Mouse (Mus musculus) limb, embryonic 15.5 days (tissue): ENCODE results near the gene Defb28. TPM values are rescaled to one million over a fixed set of nuclear protein-coding genes. Genes with fewer than 3 reads are reported as not detected.

ENCODE experiments used
- ATAC-seq: fragments of 200-750 bp; cut with Nextera tagmentation; 2 replicates; pipeline ENCODE4 v1.8.0; 2017; ENCODE audit warnings: low read depth, moderate TSS enrichment; ENCODE audit not compliant: insufficient number of reproducible peaks, low FRiP score, low TSS enrichment
- H3K27ac ChIP-seq: fragments of 300-500 bp; sonication (generic); 2 replicates; pipeline ENCODE4 v1.5.1; 2015; ENCODE audit warnings: moderate library complexity, mild to moderate bottlenecking, inconsistent platforms
- H3K27me3 ChIP-seq: fragments of 300-500 bp; sonication (generic); 2 replicates; pipeline ENCODE4 v1.6.1; 2015; ENCODE audit warnings: inconsistent platforms
- H3K36me3 ChIP-seq: fragments of 300-500 bp; sonication (generic); 2 replicates; pipeline ENCODE4 v1.6.1; 2015; ENCODE audit warnings: inconsistent platforms
- H3K4me1 ChIP-seq: fragments of 300-500 bp; sonication (generic); 2 replicates; pipeline ENCODE4 v1.6.1; 2015; ENCODE audit warnings: inconsistent platforms
- H3K4me2 ChIP-seq: fragments of 300-500 bp; sonication (generic); 2 replicates; pipeline ENCODE4 v1.6.1; 2015; ENCODE audit warnings: mild to moderate bottlenecking, inconsistent platforms
- H3K4me3 ChIP-seq: fragments of 300-500 bp; sonication (generic); 2 replicates; pipeline ENCODE4 v1.5.1; 2015; ENCODE audit warnings: mild to moderate bottlenecking, inconsistent platforms
- H3K9ac ChIP-seq: fragments of 300-500 bp; sonication (generic); 2 replicates; pipeline ENCODE4 v1.6.1; 2015; ENCODE audit warnings: inconsistent platforms
- H3K9me3 ChIP-seq: fragments of 300-500 bp; sonication (generic); 2 replicates; pipeline ENCODE4 v1.6.1; 2016; ENCODE audit warnings: inconsistent platforms
- WGBS: fragments of 180-500 bp; shearing (Covaris S2); methylation state at CpG from one replicate; pipeline ENCODE4 v1.1.7; 2015; 5-methylcytosine and 5-hydroxymethylcytosine counted together
- polyA plus RNA-seq: library from polyadenylated mRNA; unstranded; fragments of >200 nt; fragmentation: Nextera tagmentation; extraction: Ambion mirVana; gene quantifications from 2 replicates; pipeline ENCODE4 v1.2.1, GENCODE M21; 2015

Defb28 gene
- polyA plus RNA-seq, 1 experiment from 2014 or later = not detected

DNA sequence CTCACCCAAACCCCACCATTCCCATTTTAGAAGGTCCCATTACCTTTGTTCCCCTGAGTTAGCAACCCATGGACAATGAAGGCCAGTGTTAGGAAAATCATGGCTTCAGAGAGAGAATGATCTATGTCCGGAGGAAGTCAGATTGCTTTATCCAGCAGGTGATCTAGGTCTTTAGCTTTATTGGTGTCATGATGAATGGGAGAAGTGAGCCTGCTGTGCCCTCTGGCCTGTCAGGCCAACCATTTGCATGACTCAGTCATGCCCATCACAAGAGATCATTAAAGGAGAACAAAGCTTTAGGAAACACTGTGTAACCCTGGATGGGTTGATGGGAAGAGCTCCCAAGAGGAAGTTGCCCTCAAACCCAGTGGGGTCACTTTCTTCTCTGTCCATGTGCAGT, 6.5 kb upstream of the Defb28 start, which contains the start of gene Defb26:
TSS of gene Defb26 (minus strand) at position 101 of the 400 bp plus-strand sequence.
- Histone ChIP-seq H3K9ac (no peak within 1 kb of the TSS), H3K4me1 (peaks cover 4% of the 10 kb centered on the region; the same call in 1 of the 2 replicates), H3K4me3 (no peak within 1 kb of the TSS), H3K27ac (no peak within 1 kb of the TSS), H3K36me3 (no peaks in the 10 kb centered on the region), H3K4me2 (no peak within 1 kb of the TSS), H3K27me3 (no peaks in the 10 kb centered on the region), H3K9me3 (no peaks in the 10 kb centered on the region)
- WGBS = 84% methylated on average over 1 of the region's 1 CpGs
- no peak for ATAC-seq

DNA sequence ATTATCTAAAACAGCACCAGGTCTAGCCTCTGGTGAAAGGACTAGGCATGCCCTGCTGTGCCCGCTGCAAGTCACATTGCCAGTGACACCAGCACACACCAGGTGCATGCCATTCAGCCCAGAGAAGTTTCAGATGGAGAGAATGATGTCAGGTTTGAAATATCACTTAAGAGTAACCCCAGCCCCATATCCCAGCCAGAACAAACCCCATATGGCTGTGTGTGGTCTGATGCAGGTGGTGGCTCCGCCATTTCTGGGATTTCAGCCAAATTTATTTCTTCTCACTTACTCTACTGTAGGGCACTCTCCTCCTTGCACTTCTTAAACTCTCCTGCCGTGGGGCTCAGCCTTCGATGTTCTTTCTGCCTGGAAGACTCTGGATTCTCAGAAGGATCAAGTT, 2.0 kb upstream of the Defb28 start:
- H3K36me3 ChIP-seq = no peaks in the 10 kb centered on the region
- H3K9me3 ChIP-seq = no peaks in the 10 kb centered on the region
- no peak overlapping the region for H3K4me3 ChIP-seq
- 37% methylated on average over 4 of the region's 4 CpGs for WGBS
- no peak overlapping the region for H3K4me2 ChIP-seq
- peaks cover 4% of the 10 kb centered on the region; the same call in 1 of the 2 replicates for H3K4me1 ChIP-seq
- H3K27ac ChIP-seq = no peak overlapping the region
- H3K9ac ChIP-seq = no peak overlapping the region
- no peak for ATAC-seq
- H3K27me3 ChIP-seq = no peaks in the 10 kb centered on the region

DNA sequence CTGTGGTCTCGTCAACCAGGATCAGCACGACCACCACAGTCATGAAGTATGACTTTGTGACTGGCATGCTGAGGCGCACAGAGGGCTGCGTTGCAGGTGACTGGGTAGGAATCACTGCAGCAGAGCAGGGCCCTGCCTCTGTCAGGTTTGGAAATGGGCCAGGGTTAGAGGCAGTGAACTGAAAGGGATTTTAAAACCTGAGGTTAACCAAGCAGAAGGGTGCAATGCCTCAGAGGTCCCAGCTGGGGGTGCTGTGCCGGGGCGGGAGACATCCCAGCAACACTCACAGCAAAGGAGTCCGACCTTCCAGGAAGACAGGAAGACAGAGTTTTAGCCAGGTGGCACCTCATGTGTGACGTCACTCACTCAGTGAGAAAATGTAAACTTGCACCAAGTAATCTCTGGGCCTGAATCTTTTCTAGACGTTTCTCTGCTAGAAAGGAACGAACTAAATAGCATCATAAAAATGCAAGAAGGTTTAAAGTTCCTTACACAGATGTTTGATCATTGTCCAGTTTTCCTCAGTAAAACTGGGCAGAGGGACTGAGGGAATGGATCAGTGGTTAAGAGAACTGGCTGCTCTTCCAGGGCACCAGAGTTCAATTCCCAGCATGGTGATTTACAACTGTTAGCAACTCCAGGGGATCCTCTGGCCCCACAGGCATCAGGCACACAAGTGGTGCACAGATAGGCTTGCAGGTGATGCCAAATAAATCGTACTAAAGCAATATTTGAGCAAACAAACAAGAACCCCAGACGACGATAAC, 22.1 kb downstream of the Defb28 start, which contains the start of gene Defb29:
TSS of gene Defb29 (minus strand) at position 155 of the 767 bp plus-strand sequence.
- no peak for ATAC-seq
- 42% methylated on average over 13 of the region's 13 CpGs for WGBS
- Histone ChIP-seq H3K27me3 (no peaks in the 10 kb centered on the region), H3K27ac (no peak within 1 kb of the TSS), H3K9ac (no peak within 1 kb of the TSS), H3K4me1 (peaks cover 6% of the 10 kb centered on the region; the same call in 1 of the 2 replicates), H3K36me3 (no peaks in the 10 kb centered on the region), H3K9me3 (no peaks in the 10 kb centered on the region), H3K4me3 (no peak within 1 kb of the TSS), H3K4me2 (no peak within 1 kb of the TSS)

DNA sequence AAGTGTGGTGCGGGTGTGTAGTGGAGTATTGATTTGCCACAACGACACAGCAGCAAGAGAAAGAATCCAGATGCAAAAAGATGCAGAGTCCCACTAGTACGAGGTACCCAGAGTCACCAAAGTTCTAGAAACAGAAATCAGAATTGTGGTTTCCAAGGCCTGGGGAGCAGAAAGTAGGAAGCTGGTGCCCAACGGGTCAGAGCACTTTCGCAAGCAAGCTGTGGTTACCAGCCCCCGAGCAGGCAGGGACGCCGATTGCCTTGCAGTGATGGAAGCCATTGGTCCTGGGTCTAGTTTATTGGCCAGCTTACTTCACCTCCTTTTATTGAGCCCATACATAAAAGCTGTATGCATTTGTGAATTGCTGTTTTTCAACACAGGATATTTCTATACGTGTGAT, 23.9 kb downstream of the Defb28 start:
- Histone ChIP-seq H3K27ac (no peak overlapping the region), H3K9ac (no peak overlapping the region), H3K36me3 (no peaks in the 10 kb centered on the region), H3K4me2 (no peak overlapping the region), H3K4me1 (peaks cover 6% of the 10 kb centered on the region; the same call in 1 of the 2 replicates), H3K9me3 (no peaks in the 10 kb centered on the region), H3K4me3 (no peak overlapping the region), H3K27me3 (no peaks in the 10 kb centered on the region)
- no peak for ATAC-seq
- 71% methylated on average over 9 of the region's 9 CpGs for WGBS

DNA sequence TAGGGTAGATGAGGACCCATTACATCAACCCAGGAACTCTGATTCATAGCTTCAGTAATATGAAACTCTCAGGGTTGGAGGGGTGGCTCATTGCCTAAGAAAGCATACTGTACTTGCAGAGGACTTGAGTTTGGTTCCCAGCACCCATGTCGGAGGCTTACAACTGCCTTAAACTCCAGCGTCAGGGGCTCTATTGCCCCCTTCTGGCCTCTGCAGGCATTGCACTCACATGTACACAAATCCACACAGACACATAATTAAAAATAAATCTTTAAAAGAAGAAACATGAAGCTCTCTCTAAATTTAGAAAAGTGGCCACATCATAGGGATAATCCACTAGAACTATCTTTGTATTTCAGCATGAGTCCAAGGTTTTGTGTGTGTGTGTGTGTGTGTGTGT, 24.8 kb downstream of the Defb28 start:
- WGBS = 77% methylated on average over 2 of the region's 2 CpGs
- no peaks in the 10 kb centered on the region for H3K9me3 ChIP-seq
- H3K4me2 ChIP-seq = no peak overlapping the region
- H3K27ac ChIP-seq = no peak overlapping the region
- no peaks in the 10 kb centered on the region for H3K27me3 ChIP-seq
- no peak overlapping the region for H3K9ac ChIP-seq
- no peak overlapping the region for H3K4me3 ChIP-seq
- H3K4me1 ChIP-seq = peaks cover 6% of the 10 kb centered on the region; the same call in 1 of the 2 replicates
- no peak for ATAC-seq
- H3K36me3 ChIP-seq = no peaks in the 10 kb centered on the region

DNA sequence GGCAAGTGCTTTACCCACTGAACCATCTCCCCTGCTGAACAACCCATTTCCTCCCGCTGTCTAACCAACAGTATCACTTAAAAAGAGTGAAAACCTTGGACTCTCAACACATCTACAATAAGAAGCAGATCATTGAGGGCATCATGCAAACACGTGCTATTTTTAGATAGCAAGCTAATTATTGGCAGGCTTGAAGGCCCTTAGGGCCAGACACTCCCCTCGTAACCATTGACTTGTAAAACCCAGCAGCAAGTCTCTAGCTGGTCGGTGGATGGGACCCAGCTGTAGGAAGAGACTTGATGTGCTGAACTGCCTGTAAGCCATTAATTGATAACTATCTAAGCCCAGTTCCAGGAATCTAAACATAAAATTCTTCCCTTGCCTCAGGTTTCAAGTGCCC, 25.4 kb downstream of the Defb28 start:
- Histone ChIP-seq H3K4me1 (peaks cover 6% of the 10 kb centered on the region; the same call in 1 of the 2 replicates), H3K9ac (no peak overlapping the region), H3K4me3 (no peak overlapping the region), H3K36me3 (no peaks in the 10 kb centered on the region), H3K27ac (no peak overlapping the region), H3K27me3 (no peaks in the 10 kb centered on the region), H3K4me2 (no peak overlapping the region), H3K9me3 (no peaks in the 10 kb centered on the region)
- 43% methylated on average over 4 of the region's 4 CpGs for WGBS
- no peak for ATAC-seq

DNA sequence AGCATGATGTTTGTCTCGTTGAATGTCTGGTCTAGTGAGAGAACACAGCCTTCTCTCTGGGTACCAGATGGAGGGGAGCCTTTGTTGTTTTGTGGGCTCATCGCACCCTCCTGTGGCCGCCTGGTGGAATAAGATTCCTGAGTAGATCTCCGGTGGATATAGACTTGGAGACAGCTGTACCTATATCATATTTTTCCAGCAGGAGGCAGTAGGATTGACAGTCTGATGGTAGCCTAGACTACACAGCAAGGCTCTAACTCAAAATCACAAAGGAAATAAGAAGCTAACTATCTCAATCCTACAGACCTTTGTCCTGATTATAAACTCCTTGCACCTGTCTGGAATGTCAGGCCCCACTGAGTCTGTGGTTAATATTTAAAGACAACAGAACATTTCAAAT, 26.6 kb downstream of the Defb28 start:
- ATAC-seq = no peak
- WGBS = 14% methylated on average over 4 of the region's 4 CpGs

DNA sequence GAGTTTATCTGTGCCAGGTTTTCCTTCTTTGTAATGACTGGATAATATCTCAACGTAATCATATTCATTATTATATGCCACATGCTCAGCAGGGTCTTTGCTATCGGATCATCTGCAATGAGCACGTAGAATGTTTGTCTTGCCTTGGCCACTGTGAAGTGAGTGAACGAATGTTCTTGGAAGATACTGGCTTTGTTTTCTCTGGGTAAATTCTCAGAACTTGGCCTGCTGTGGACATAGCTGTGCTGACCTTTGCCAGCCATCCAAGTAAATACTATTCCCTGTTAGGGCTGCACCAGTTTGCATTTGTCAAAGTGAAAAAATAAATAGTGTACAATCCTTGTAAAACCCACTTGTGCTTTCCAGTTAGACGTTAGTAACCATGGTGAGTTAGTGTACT, 30.1 kb downstream of the Defb28 start:
- no peak for ATAC-seq
- H3K27me3 ChIP-seq = 0 out of 2 replicates have a peak, but pooled peaks cover 3% of the 10 kb centered on the region
- no peaks in the 10 kb centered on the region for H3K36me3 ChIP-seq
- 81% methylated on average over 5 of the region's 5 CpGs for whole genome bisulfite sequencing
- no peak overlapping the region for H3K4me2 ChIP-seq
- no peaks in the 10 kb centered on the region for H3K4me1 ChIP-seq
- H3K27ac ChIP-seq = no peak overlapping the region
- H3K9me3 ChIP-seq = no peaks in the 10 kb centered on the region
- no peak overlapping the region for H3K4me3 ChIP-seq
- no peak overlapping the region for H3K9ac ChIP-seq

More for the DNA sequence above, 26.6 kb downstream of the Defb28 start:
- no peaks in the 10 kb centered on the region for H3K36me3 ChIP-seq
- no peaks in the 10 kb centered on the region for H3K9me3 ChIP-seq
- no peaks in the 10 kb centered on the region for H3K27me3 ChIP-seq
- H3K4me2 ChIP-seq = no peak overlapping the region
- no peak overlapping the region for H3K9ac ChIP-seq
- H3K4me3 ChIP-seq = no peak overlapping the region
- 0 out of 2 replicates have a peak, but pooled peaks cover 3% of the 10 kb centered on the region for H3K4me1 ChIP-seq
- no peak overlapping the region for H3K27ac ChIP-seq

DNA sequence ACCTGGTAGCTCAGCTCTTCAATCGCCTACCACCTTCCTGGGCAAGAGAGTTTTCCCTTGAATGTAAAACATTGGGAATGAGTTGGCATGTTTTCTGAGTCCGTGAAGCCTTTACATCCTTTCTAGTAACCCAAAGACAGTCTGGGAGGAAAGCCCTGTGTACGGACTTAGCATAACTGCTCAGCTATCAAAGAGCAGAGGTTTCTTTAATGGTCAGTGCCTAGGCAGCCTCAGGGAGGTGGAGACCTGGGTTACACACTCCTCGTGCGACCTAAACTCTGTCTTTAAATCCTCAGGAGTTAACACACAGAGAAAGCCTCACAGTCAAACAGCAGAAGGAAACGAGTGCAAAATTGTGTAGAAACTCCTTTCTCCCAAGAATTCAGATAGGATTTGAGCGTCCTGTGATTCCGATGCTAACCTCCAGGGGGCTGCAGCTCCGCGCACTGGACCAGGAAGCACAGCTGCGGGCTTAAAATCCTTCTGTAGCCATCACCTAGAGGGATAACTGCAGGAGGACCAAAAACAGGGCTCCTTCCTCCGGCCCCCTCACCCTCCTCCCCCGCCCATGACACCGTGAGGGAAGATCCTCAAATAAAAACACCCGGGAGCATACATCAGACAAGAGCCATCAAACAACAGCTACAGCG, 35.8 kb downstream of the Defb28 start:
- H3K9ac ChIP-seq = no peak overlapping the region
- H3K27ac ChIP-seq = no peak overlapping the region
- H3K9me3 ChIP-seq = no peaks in the 10 kb centered on the region
- H3K27me3 ChIP-seq = 0 out of 2 replicates have a peak, but pooled peaks cover 3% of the 10 kb centered on the region
- WGBS = 12% methylated on average over 16 of the region's 16 CpGs
- ATAC-seq = no peak
- no peak overlapping the region for H3K4me2 ChIP-seq
- no peaks in the 10 kb centered on the region for H3K4me1 ChIP-seq
- no peak overlapping the region for H3K4me3 ChIP-seq
- no peaks in the 10 kb centered on the region for H3K36me3 ChIP-seq

DNA sequence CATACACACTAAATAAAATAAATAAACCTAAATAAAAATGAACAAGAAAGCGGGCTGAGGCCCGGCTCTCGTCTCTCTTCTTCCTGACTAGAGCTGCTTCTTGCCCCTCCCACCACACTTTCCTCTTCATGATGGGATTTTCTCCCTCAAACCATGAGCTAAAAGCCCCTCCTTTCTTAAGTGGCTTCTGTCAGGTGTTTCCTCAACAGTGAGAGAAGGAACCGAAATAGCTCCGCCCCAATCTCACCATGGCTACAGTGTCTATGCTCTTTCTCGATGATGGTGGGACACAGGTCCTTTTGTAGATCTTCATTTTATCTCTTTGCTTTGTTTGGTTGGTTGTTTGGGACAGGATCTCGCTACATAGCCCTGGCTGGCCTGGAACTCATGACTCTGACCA, 38.6 kb downstream of the Defb28 start:
- 87% methylated on average over 7 of the region's 7 CpGs for WGBS
- no peak overlapping the region for H3K27ac ChIP-seq
- H3K9ac ChIP-seq = no peak overlapping the region
- no peak overlapping the region for H3K4me3 ChIP-seq
- H3K27me3 ChIP-seq = no peaks in the 10 kb centered on the region
- H3K9me3 ChIP-seq = no peaks in the 10 kb centered on the region
- no peaks in the 10 kb centered on the region for H3K4me1 ChIP-seq
- no peak overlapping the region for H3K4me2 ChIP-seq
- H3K36me3 ChIP-seq = no peaks in the 10 kb centered on the region
- ATAC-seq = no peak

DNA sequence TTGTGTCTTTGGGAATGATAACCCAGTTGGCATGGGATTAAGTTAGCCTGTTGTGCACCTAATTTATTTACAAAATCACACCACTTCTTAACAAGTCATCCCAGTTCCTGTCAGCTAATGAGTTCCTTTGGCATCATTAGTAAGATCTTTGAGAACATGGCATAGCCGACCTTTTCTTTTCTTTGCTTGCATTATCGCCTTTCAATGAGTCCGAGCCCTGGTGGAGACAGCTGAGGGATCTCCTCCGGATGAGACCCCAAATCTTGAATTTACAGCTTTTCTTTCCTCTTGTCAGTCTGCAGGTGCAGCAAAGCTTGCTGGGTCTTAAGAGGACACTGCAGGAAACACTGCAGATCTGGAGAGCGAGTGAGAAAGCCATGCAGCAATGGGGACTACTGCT, 51.0 kb downstream of the Defb28 start, which contains the start of gene Gm17416:
TSS of gene Gm17416 (plus strand) at position 301 of the 400 bp plus-strand sequence.
- no peak within 1 kb of the TSS for H3K27ac ChIP-seq
- 84% methylated on average over 5 of the region's 5 CpGs for WGBS
- no peak for ATAC-seq

DNA sequence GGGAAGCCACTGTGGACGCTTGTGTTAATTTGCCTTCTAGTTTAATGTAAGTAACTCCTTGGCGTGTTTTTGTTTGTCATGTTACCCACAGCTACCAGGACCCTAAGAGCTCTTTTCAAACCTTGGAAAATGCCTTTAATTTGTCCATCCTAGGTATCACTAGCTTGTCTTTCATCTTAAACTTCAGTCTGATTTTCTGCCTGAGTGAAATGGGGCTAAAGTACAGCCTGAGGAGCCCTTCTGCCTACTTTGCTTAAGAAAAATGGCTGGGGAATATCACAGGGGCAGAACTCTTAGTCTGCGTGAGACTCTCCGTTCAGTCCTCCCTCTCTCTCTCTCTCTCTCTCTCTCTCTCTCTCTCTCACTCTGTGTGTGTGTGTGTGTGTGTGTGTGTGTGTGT, 51.8 kb downstream of the Defb28 start:
- Histone ChIP-seq H3K27ac (no peak overlapping the region), H3K9me3 (no peaks in the 10 kb centered on the region), H3K4me2 (no peak overlapping the region), H3K27me3 (no peaks in the 10 kb centered on the region), H3K36me3 (no peaks in the 10 kb centered on the region), H3K4me3 (no peak overlapping the region), H3K4me1 (no peaks in the 10 kb centered on the region), H3K9ac (no peak overlapping the region)
- no peak for ATAC-seq
- 69% methylated on average over 4 of the region's 4 CpGs for WGBS

More for the DNA sequence above, 51.0 kb downstream of the Defb28 start, which contains the start of gene Gm17416:
- Histone ChIP-seq H3K9me3 (no peaks in the 10 kb centered on the region), H3K4me1 (no peaks in the 10 kb centered on the region), H3K27me3 (no peaks in the 10 kb centered on the region), H3K4me3 (no peak within 1 kb of the TSS), H3K36me3 (no peaks in the 10 kb centered on the region), H3K9ac (no peak within 1 kb of the TSS), H3K4me2 (no peak within 1 kb of the TSS)
